Mouse (Mus musculus) brain, embryonic 14.5 days (tissue): ENCODE data around the gene Sco1.

Source experiments
- CTCF ChIP-seq: fragments of 200-500 bp; IDR thresholded peaks from 2 replicates; pipeline ENCODE4 v1.5.1; 2012; ENCODE audit warnings: inconsistent platforms, mild to moderate bottlenecking, moderate library complexity, borderline replicate concordance; ENCODE audit not compliant: insufficient read depth, insufficient read length; ENCODE audit errors: extremely low read depth
- POLR2A ChIP-seq: fragments of 200-500 bp; IDR thresholded peaks from 2 replicates; pipeline ENCODE4 v1.6.1; 2012; ENCODE audit warnings: mild to moderate bottlenecking, inconsistent platforms, borderline replicate concordance; ENCODE audit not compliant: poor library complexity, insufficient read depth, insufficient read length, severe bottlenecking; ENCODE audit errors: extremely low read depth

- no peak for TF ChIP-seq CTCF
- no peak for TF ChIP-seq POLR2A
Observed at GRCm38 (mm10) chr11:67105689-67106088, 53.2 kb downstream of the Sco1 start.
